Mouse (Mus musculus): Measurements from ENCODE around the gene Hnrnpl. TPM values are rescaled to one million over a fixed set of nuclear protein-coding genes. Genes with fewer than 3 reads are reported as not detected.

Hnrnpl gene
- polyA plus RNA-seq (2015; fragmentation: Nextera tagmentation; extraction: Ambion mirVana): 144 and 152 TPM in 2 replicates

- 3% methylated on average over 33 of the region's 35 CpGs for WGBS
- H3K4me2 ChIP-seq (replicated peaks; ENCODE audit: low read depth): peak within 1 kb of the TSS; percentile 79
These were observed at the start of gene Hnrnpl for GRCm38 (mm10) chr7:28808221-28808941. Hnrnpl (plus strand) TSS chr7:28808541.

GRCm38 (mm10) chr7:28758623-28759022 is 49.7 kb upstream of the Hnrnpl start:
- Histone ChIP-seq H3K4me2 (replicated peaks; ENCODE audit: low read depth) (no peak overlapping the region), H3K4me1 (replicated peaks; ENCODE audit: control insufficient read depth, insufficient read depth, low read length) (no peaks in the 10 kb centered on the region), H3K27me3 (replicated peaks; ENCODE audit: control insufficient read depth, insufficient read depth, low read length) (peaks cover 10% of the 10 kb centered on the region; the same call in 1 of the 2 replicates), H3K36me3 (ENCODE audit: control insufficient read depth, insufficient read depth) (peaks cover 57% of the 10 kb centered on the region), H3K9ac (ENCODE audit: low read depth, low read length) (no peak overlapping the region), H3K4me3 (ENCODE audit: low read depth, low read length) (no peak overlapping the region), H3K27ac (ENCODE audit: low read depth, low read length) (no peak overlapping the region), H3K9me3 (ENCODE audit: control insufficient read depth) (no peaks in the 10 kb centered on the region)
- ATAC-seq: no peak
- no peak for TF ChIP-seq CTCF (IDR thresholded peaks at IDR 0.05; ENCODE audit: low read depth)
- WGBS: 82% methylated on average over 13 of the region's 13 CpGs

More at GRCm38 (mm10) chr7:28808221-28808941, at the start of gene Hnrnpl:
- Histone ChIP-seq H3K9me3 (ENCODE audit: control insufficient read depth) (no peaks in the 10 kb centered on the region), H3K4me1 (replicated peaks; ENCODE audit: control insufficient read depth, insufficient read depth, low read length) (peaks cover 15% of the 10 kb centered on the region; the same call in 1 of the 2 replicates), H3K4me3 (ENCODE audit: low read depth, low read length) (peak within 1 kb of the TSS; percentile 92), H3K36me3 (ENCODE audit: control insufficient read depth, insufficient read depth) (peaks cover 7% of the 10 kb centered on the region), H3K27me3 (replicated peaks; ENCODE audit: control insufficient read depth, insufficient read depth, low read length) (no peaks in the 10 kb centered on the region), H3K27ac (ENCODE audit: low read depth, low read length) (peak within 1 kb of the TSS; percentile 100), H3K9ac (ENCODE audit: low read depth, low read length) (peak within 1 kb of the TSS; percentile 94)
- no peak for ATAC-seq
- no peak for TF ChIP-seq CTCF (IDR thresholded peaks at IDR 0.05; ENCODE audit: low read depth)

- TF ChIP-seq CTCF (IDR thresholded peaks at IDR 0.05; ENCODE audit: low read depth): no peak
- H3K4me3 ChIP-seq (ENCODE audit: low read depth, low read length): no peak overlapping the region
- 91% methylated on average over 9 of the region's 9 CpGs for WGBS
- H3K9ac ChIP-seq (ENCODE audit: low read depth, low read length): no peak overlapping the region
- H3K27ac ChIP-seq (ENCODE audit: low read depth, low read length): no peak overlapping the region
- peaks cover 52% of the 10 kb centered on the region for H3K36me3 ChIP-seq (ENCODE audit: control insufficient read depth, insufficient read depth)
- ATAC-seq: no peak
- H3K4me1 ChIP-seq (replicated peaks; ENCODE audit: control insufficient read depth, insufficient read depth, low read length): no peaks in the 10 kb centered on the region
- no peak overlapping the region for H3K4me2 ChIP-seq (replicated peaks; ENCODE audit: low read depth)
- H3K27me3 ChIP-seq (replicated peaks; ENCODE audit: control insufficient read depth, insufficient read depth, low read length): no peaks in the 10 kb centered on the region
- H3K9me3 ChIP-seq (ENCODE audit: control insufficient read depth): no peaks in the 10 kb centered on the region
These were observed 46.4 kb upstream of the Hnrnpl start for GRCm38 (mm10) chr7:28761907-28762306.

- no peaks in the 10 kb centered on the region for H3K27me3 ChIP-seq (replicated peaks; ENCODE audit: control insufficient read depth, insufficient read depth, low read length)
- TF ChIP-seq CTCF (IDR thresholded peaks at IDR 0.05; ENCODE audit: low read depth): no peak
- 0 out of 2 replicates have a peak overlapping the region, but pooled peaks have one; percentile 65 for H3K9ac ChIP-seq (ENCODE audit: low read depth, low read length)
- H3K9me3 ChIP-seq (ENCODE audit: control insufficient read depth): no peaks in the 10 kb centered on the region
- no peak overlapping the region for H3K27ac ChIP-seq (ENCODE audit: low read depth, low read length)
- H3K4me3 ChIP-seq (ENCODE audit: low read depth, low read length): no peak overlapping the region
- H3K4me2 ChIP-seq (replicated peaks; ENCODE audit: low read depth): peak overlapping the region; percentile 70
- ATAC-seq: no peak
- peaks cover 31% of the 10 kb centered on the region for H3K36me3 ChIP-seq (ENCODE audit: control insufficient read depth, insufficient read depth)
- WGBS: 78% methylated on average over 6 of the region's 6 CpGs
- no peaks in the 10 kb centered on the region for H3K4me1 ChIP-seq (replicated peaks; ENCODE audit: control insufficient read depth, insufficient read depth, low read length)
These were observed 43.1 kb upstream of the Hnrnpl start for GRCm38 (mm10) chr7:28765211-28765610.

- Histone ChIP-seq H3K9ac (ENCODE audit: low read depth, low read length) (peak within 1 kb of the TSS; percentile 82), H3K4me3 (ENCODE audit: low read depth, low read length) (peak within 1 kb of the TSS; percentile 73), H3K27ac (ENCODE audit: low read depth, low read length) (no peak within 1 kb of the TSS), H3K27me3 (replicated peaks; ENCODE audit: control insufficient read depth, insufficient read depth, low read length) (no peaks in the 10 kb centered on the region), H3K36me3 (ENCODE audit: control insufficient read depth, insufficient read depth) (peaks cover 20% of the 10 kb centered on the region), H3K4me1 (replicated peaks; ENCODE audit: control insufficient read depth, insufficient read depth, low read length) (no peaks in the 10 kb centered on the region), H3K9me3 (ENCODE audit: control insufficient read depth) (no peaks in the 10 kb centered on the region), H3K4me2 (replicated peaks; ENCODE audit: low read depth) (peak within 1 kb of the TSS; percentile 70)
- peak; percentile 97 for ATAC-seq
- peak; percentile 19; the same call in 1 of the 2 replicates for TF ChIP-seq CTCF (IDR thresholded peaks at IDR 0.05; ENCODE audit: low read depth)
- 0% methylated on average over 45 of the region's 45 CpGs for WGBS
These were observed 42.0 kb upstream of the Hnrnpl start, which contains the start of gene Sirt2 for GRCm38 (mm10) chr7:28766173-28766879. Sirt2 (plus strand) TSS chr7:28766735.

GRCm38 (mm10) chr7:28766910-28767309 is 41.4 kb upstream of the Hnrnpl start:
- ATAC-seq: no peak
- H3K4me2 ChIP-seq (replicated peaks; ENCODE audit: low read depth): peak overlapping the region; percentile 70
- H3K9ac ChIP-seq (ENCODE audit: low read depth, low read length): peak overlapping the region; percentile 82
- H3K36me3 ChIP-seq (ENCODE audit: control insufficient read depth, insufficient read depth): peaks cover 14% of the 10 kb centered on the region
- H3K27ac ChIP-seq (ENCODE audit: low read depth, low read length): no peak overlapping the region
- no peaks in the 10 kb centered on the region for H3K27me3 ChIP-seq (replicated peaks; ENCODE audit: control insufficient read depth, insufficient read depth, low read length)
- H3K4me3 ChIP-seq (ENCODE audit: low read depth, low read length): peak overlapping the region; percentile 73
- no peak for TF ChIP-seq CTCF (IDR thresholded peaks at IDR 0.05; ENCODE audit: low read depth)
- H3K4me1 ChIP-seq (replicated peaks; ENCODE audit: control insufficient read depth, insufficient read depth, low read length): no peaks in the 10 kb centered on the region
- 4% methylated on average over 14 of the region's 14 CpGs for WGBS
- H3K9me3 ChIP-seq (ENCODE audit: control insufficient read depth): no peaks in the 10 kb centered on the region

Measured in intestine, postnatal 0 days (tissue).